In genomic region chr16:78052133-78052532, GRCm38 (mm10) we compare ENCODE assay signal across 18 mouse cellular contexts.
DNase-seq lines count a peak whose midpoint lies in the region; ATAC-seq and TF ChIP-seq lines count a peak whose summit lies in the region.
"Had no signal": no experiment of that assay in that cellular context is flagged by ENCODE, and none has a peak within 500 bp of the region (broad histone marks: within the 10 kb centered on the region; RNA-seq: fewer than 3 reads in every experiment).

No protein-coding gene starts in this region.

- peak; percentile 20 for DNase-seq in hindbrain, postnatal 0 days (ENCODE audit: low spot score)
- DNase-seq in lung, postnatal 0 days (ENCODE audit: low spot score): peak; percentile 8
- no peak for DNase-seq in lung, adult 18-20 months
- DNase-seq in brain, embryonic 14.5 days (ENCODE audit: low read depth): peak; percentile 49
- DNase-seq in lung, postnatal 25 days (ENCODE audit: low spot score): peak; percentile 1
- DNase-seq: adrenal gland, adult 8-10 months; cerebellum, adult 8-10 months; gastrocnemius, postnatal 36 days; heart, postnatal 10 days; kidney, postnatal 4 days had no signal

- H3K27me3 ChIP-seq in hindbrain, postnatal 0 days (ENCODE audit: insufficient read depth, low read length): no peaks in the 10 kb centered on the region
- H3K27me3 ChIP-seq in hindbrain, embryonic 16.5 days (replicated peaks; ENCODE audit: control insufficient read depth, insufficient read depth, low read length): no peaks in the 10 kb centered on the region
- no peaks in the 10 kb centered on the region for H3K27me3 ChIP-seq in lung, postnatal 0 days (replicated peaks; ENCODE audit: insufficient read depth, low read length)
- H3K27me3 ChIP-seq in heart, embryonic 12.5 days (replicated peaks): no peaks in the 10 kb centered on the region
- H3K27me3 ChIP-seq: embryonic facial prominence, embryonic 12.5 days; hindbrain, embryonic 13.5 days; lung, embryonic 15.5 days; neural tube, embryonic 13.5 days had no signal

- no peak for TF ChIP-seq EP300 in lung, postnatal 0 days (IDR thresholded peaks at IDR 0.05)

- H3K4me2 ChIP-seq in hindbrain, postnatal 0 days (ENCODE audit: low read depth, low read length): no peak overlapping the region
- no peak overlapping the region for H3K4me2 ChIP-seq in hindbrain, embryonic 16.5 days (ENCODE audit: low read length)
- H3K4me2 ChIP-seq in lung, postnatal 0 days (replicated peaks; ENCODE audit: low read depth, low read length): peak overlapping the region; percentile 14; the same call in 1 of the 2 replicates
- no peak overlapping the region for H3K4me2 ChIP-seq in heart, embryonic 12.5 days
- H3K4me2 ChIP-seq: embryonic facial prominence, embryonic 12.5 days; hindbrain, embryonic 13.5 days; lung, embryonic 15.5 days; neural tube, embryonic 13.5 days had no signal

- no peak for ATAC-seq in hindbrain, postnatal 0 days
- ATAC-seq in hindbrain, embryonic 16.5 days: no peak
- peak; percentile 40; the same call in 1 of the 2 replicates for ATAC-seq in lung, postnatal 0 days
- no peak for ATAC-seq in heart, embryonic 12.5 days (ENCODE audit: insufficient number of reproducible peaks, low FRiP score)
- ATAC-seq: intestine, postnatal 0 days had no signal

- WGBS in hindbrain, postnatal 0 days: 29% methylated on average over 7 of the region's 7 CpGs
- 28% methylated on average over 7 of the region's 7 CpGs for WGBS in hindbrain, embryonic 16.5 days
- 26% methylated on average over 7 of the region's 7 CpGs for WGBS in lung, postnatal 0 days
- 33% methylated on average over 7 of the region's 7 CpGs for WGBS in heart, embryonic 12.5 days

- no peak for TF ChIP-seq CTCF in hindbrain, postnatal 0 days (IDR thresholded peaks at IDR 0.05; ENCODE audit: low read depth)
- TF ChIP-seq CTCF in lung, postnatal 0 days (IDR thresholded peaks at IDR 0.05): no peak
- TF ChIP-seq CTCF in brain, embryonic 14.5 days (IDR thresholded peaks at IDR 0.05; ENCODE audit: borderline replicate concordance, extremely low read depth, insufficient read depth, insufficient read length): no peak

- H3K4me1 ChIP-seq in hindbrain, postnatal 0 days (ENCODE audit: insufficient read depth, low read length): no peaks in the 10 kb centered on the region
- no peaks in the 10 kb centered on the region for H3K4me1 ChIP-seq in hindbrain, embryonic 16.5 days (ENCODE audit: control insufficient read depth, insufficient read depth, low read depth, low read length)
- no peaks in the 10 kb centered on the region for H3K4me1 ChIP-seq in lung, postnatal 0 days (ENCODE audit: insufficient read depth, low read depth, low read length)
- H3K4me1 ChIP-seq in heart, embryonic 12.5 days (replicated peaks): 0 out of 2 replicates have a peak, but pooled peaks cover 5% of the 10 kb centered on the region
- H3K4me1 ChIP-seq: hindbrain, embryonic 13.5 days; midbrain, embryonic 10.5 days had no signal

- no peaks in the 10 kb centered on the region for H3K9me3 ChIP-seq in hindbrain, postnatal 0 days (ENCODE audit: low read length)
- H3K9me3 ChIP-seq in hindbrain, embryonic 16.5 days (ENCODE audit: control insufficient read depth, low read length): no peaks in the 10 kb centered on the region
- H3K9me3 ChIP-seq in lung, postnatal 0 days (ENCODE audit: low read length): no peaks in the 10 kb centered on the region
- H3K9me3 ChIP-seq in heart, embryonic 12.5 days (replicated peaks): no peaks in the 10 kb centered on the region
- H3K9me3 ChIP-seq: embryonic facial prominence, embryonic 12.5 days; hindbrain, embryonic 13.5 days; lung, embryonic 15.5 days; midbrain, embryonic 10.5 days; neural tube, embryonic 13.5 days had no signal

- no peak overlapping the region for H3K4me3 ChIP-seq in hindbrain, postnatal 0 days (ENCODE audit: low read length)
- H3K4me3 ChIP-seq in hindbrain, embryonic 16.5 days (ENCODE audit: low read length): no peak overlapping the region
- H3K4me3 ChIP-seq in lung, postnatal 0 days (ENCODE audit: low read depth, low read length): no peak overlapping the region
- no peak overlapping the region for H3K4me3 ChIP-seq in heart, embryonic 12.5 days
- H3K4me3 ChIP-seq: embryonic facial prominence, embryonic 12.5 days; hindbrain, embryonic 13.5 days; lung, embryonic 15.5 days; midbrain, embryonic 10.5 days; neural tube, embryonic 13.5 days had no signal

- no peak overlapping the region for H3K27ac ChIP-seq in hindbrain, postnatal 0 days
- H3K27ac ChIP-seq in hindbrain, embryonic 16.5 days (ENCODE audit: low read depth, low read length): no peak overlapping the region
- no peak overlapping the region for H3K27ac ChIP-seq in lung, postnatal 0 days (ENCODE audit: low read length)
- no peak overlapping the region for H3K27ac ChIP-seq in heart, embryonic 12.5 days (ENCODE audit: poor library complexity, severe bottlenecking)
- H3K27ac ChIP-seq: hindbrain, embryonic 13.5 days; lung, embryonic 15.5 days; midbrain, embryonic 10.5 days; neural tube, embryonic 13.5 days had no signal

- H3K9ac ChIP-seq in hindbrain, postnatal 0 days (replicated peaks; ENCODE audit: low read length): no peak overlapping the region
- H3K9ac ChIP-seq in hindbrain, embryonic 16.5 days (ENCODE audit: low read depth, low read length): no peak overlapping the region
- no peak overlapping the region for H3K9ac ChIP-seq in lung, postnatal 0 days (replicated peaks; ENCODE audit: low read depth)
- no peak overlapping the region for H3K9ac ChIP-seq in heart, embryonic 12.5 days
- H3K9ac ChIP-seq: embryonic facial prominence, embryonic 12.5 days; hindbrain, embryonic 13.5 days; lung, embryonic 15.5 days; neural tube, embryonic 13.5 days had no signal

- no peaks in the 10 kb centered on the region for H3K36me3 ChIP-seq in hindbrain, postnatal 0 days (ENCODE audit: insufficient read depth, low read length)
- no peaks in the 10 kb centered on the region for H3K36me3 ChIP-seq in hindbrain, embryonic 16.5 days (ENCODE audit: control insufficient read depth, insufficient read depth, low read length)
- H3K36me3 ChIP-seq in lung, postnatal 0 days (ENCODE audit: insufficient read depth, low read length): no peaks in the 10 kb centered on the region
- no peaks in the 10 kb centered on the region for H3K36me3 ChIP-seq in heart, embryonic 12.5 days
- H3K36me3 ChIP-seq: embryonic facial prominence, embryonic 12.5 days; hindbrain, embryonic 13.5 days; lung, embryonic 15.5 days; midbrain, embryonic 10.5 days; neural tube, embryonic 13.5 days had no signal

- TF ChIP-seq POLR2A in brain, embryonic 14.5 days (IDR thresholded peaks at IDR 0.05; ENCODE audit: borderline replicate concordance, extremely low read depth, insufficient read depth, insufficient read length, poor library complexity, severe bottlenecking): no peak

Comparison
In these comparisons a context has a peak if more than half of its experiments do, and no peak if none do; other contexts are left out.
1. DNase-seq: peak in hindbrain, postnatal 0 days (single experiment), lung, postnatal 0 days (single experiment), brain, embryonic 14.5 days (single experiment) and lung, postnatal 25 days (single experiment); none in lung, adult 18-20 months (0 of 2).